Mouse (Mus musculus) forebrain, embryonic 13.5 days (tissue): ENCODE data around the gene Slc22a16. TPM values are rescaled to one million over a fixed set of nuclear protein-coding genes. Genes with fewer than 3 reads are reported as not detected.

Experiments used
- ATAC-seq: fragments of 200-750 bp; cut with Nextera tagmentation; 2 replicates; pipeline ENCODE4 v1.8.0; 2017
- H3K27ac ChIP-seq: fragments of 300-500 bp; sonication (generic); 2 replicates; pipeline ENCODE4 v1.5.1; 2015; ENCODE audit warnings: inconsistent platforms, mild to moderate bottlenecking, moderate library complexity
- H3K27me3 ChIP-seq: fragments of 300-500 bp; sonication (generic); 2 replicates; pipeline ENCODE4 v1.6.1; 2015; ENCODE audit warnings: mild to moderate bottlenecking, inconsistent platforms
- H3K36me3 ChIP-seq: fragments of 300-500 bp; sonication (generic); 2 replicates; pipeline ENCODE4 v1.6.1; 2015; ENCODE audit warnings: mild to moderate bottlenecking, inconsistent platforms; ENCODE audit not compliant: poor library complexity, severe bottlenecking
- H3K4me1 ChIP-seq: fragments of 300-500 bp; sonication (generic); 2 replicates; pipeline ENCODE4 v1.6.1; 2015; ENCODE audit warnings: inconsistent platforms
- H3K4me2 ChIP-seq: fragments of 300-500 bp; sonication (generic); 2 replicates; pipeline ENCODE4 v1.6.1; 2015; ENCODE audit warnings: inconsistent platforms, mild to moderate bottlenecking, moderate library complexity
- H3K4me3 ChIP-seq: fragments of 300-500 bp; sonication (generic); 2 replicates; pipeline ENCODE4 v1.5.1; 2015; ENCODE audit warnings: mild to moderate bottlenecking, inconsistent platforms
- H3K9ac ChIP-seq: fragments of 300-500 bp; sonication (generic); 2 replicates; pipeline ENCODE4 v1.6.1; 2015; ENCODE audit warnings: mild to moderate bottlenecking, inconsistent platforms
- H3K9me3 ChIP-seq: fragments of 300-500 bp; sonication (generic); replicated peaks from 2 replicates; pipeline ENCODE4 v1.6.1; 2016; ENCODE audit warnings: inconsistent platforms
- WGBS: fragments of 180-500 bp; shearing (Covaris S2); methylation state at CpG from one replicate; pipeline ENCODE4 v1.1.7; 2015; 5-methylcytosine and 5-hydroxymethylcytosine counted together
- polyA plus RNA-seq: library from polyadenylated mRNA; unstranded; fragments of >200 nt; fragmentation: Nextera tagmentation; extraction: Ambion mirVana; gene quantifications from 2 replicates; pipeline ENCODE4 v1.2.1, GENCODE M21; 2015

Slc22a16 gene
- polyA plus RNA-seq, 1 experiment from 2014 or later, result not detected

- ATAC-seq, result no peak
- H3K4me2 ChIP-seq, result no peak overlapping the region
- no peak overlapping the region for H3K27ac ChIP-seq
- WGBS, result 77% methylated on average over 7 of the region's 7 CpGs
- no peaks in the 10 kb centered on the region for H3K27me3 ChIP-seq
- H3K4me1 ChIP-seq, result peaks cover 13% of the 10 kb centered on the region; the same call in 1 of the 2 replicates
- H3K4me3 ChIP-seq, result no peak overlapping the region
- no peaks in the 10 kb centered on the region for H3K36me3 ChIP-seq
- no peak overlapping the region for H3K9ac ChIP-seq
- H3K9me3 ChIP-seq, result no peaks in the 10 kb centered on the region
Observed at GRCm38 (mm10) chr10:40629140-40629539, 59.0 kb downstream of the Slc22a16 start.

GRCm38 (mm10) chr10:40629656-40630311 lies 59.6 kb downstream of the Slc22a16 start, which contains the start of gene Ddo:
Ddo (plus strand) TSS chr10:40630011.
- H3K4me1 ChIP-seq, result peaks cover 13% of the 10 kb centered on the region; the same call in 1 of the 2 replicates
- no peak within 1 kb of the TSS for H3K9ac ChIP-seq
- H3K9me3 ChIP-seq, result no peaks in the 10 kb centered on the region
- WGBS, result 75% methylated on average over 8 of the region's 8 CpGs
- no peaks in the 10 kb centered on the region for H3K36me3 ChIP-seq
- H3K27me3 ChIP-seq, result no peaks in the 10 kb centered on the region
- no peak within 1 kb of the TSS for H3K4me2 ChIP-seq
- ATAC-seq, result no peak
- no peak within 1 kb of the TSS for H3K27ac ChIP-seq
- H3K4me3 ChIP-seq, result no peak within 1 kb of the TSS

GRCm38 (mm10) chr10:40630457-40630856 lies 60.3 kb downstream of the Slc22a16 start:
- H3K9ac ChIP-seq, result no peak overlapping the region
- no peak for ATAC-seq
- WGBS, result 67% methylated on average over 5 of the region's 5 CpGs

GRCm38 (mm10) chr10:40630961-40631360 lies 60.8 kb downstream of the Slc22a16 start:
- Histone ChIP-seq H3K4me3 (no peak overlapping the region), H3K9ac (no peak overlapping the region), H3K27me3 (no peaks in the 10 kb centered on the region), H3K27ac (no peak overlapping the region), H3K4me2 (no peak overlapping the region), H3K9me3 (no peaks in the 10 kb centered on the region), H3K4me1 (peaks cover 13% of the 10 kb centered on the region; the same call in 1 of the 2 replicates), H3K36me3 (no peaks in the 10 kb centered on the region)
- ATAC-seq, result no peak
- 88% methylated on average over 9 of the region's 9 CpGs for WGBS

More at GRCm38 (mm10) chr10:40630457-40630856, 60.3 kb downstream of the Slc22a16 start:
- H3K27ac ChIP-seq, result no peak overlapping the region
- H3K36me3 ChIP-seq, result no peaks in the 10 kb centered on the region
- H3K9me3 ChIP-seq, result no peaks in the 10 kb centered on the region
- H3K4me2 ChIP-seq, result no peak overlapping the region
- no peaks in the 10 kb centered on the region for H3K27me3 ChIP-seq
- no peak overlapping the region for H3K4me3 ChIP-seq
- H3K4me1 ChIP-seq, result peaks cover 13% of the 10 kb centered on the region; the same call in 1 of the 2 replicates

- 61% methylated on average over 3 of the region's 3 CpGs for WGBS
- no peaks in the 10 kb centered on the region for H3K36me3 ChIP-seq
- H3K9ac ChIP-seq, result no peak overlapping the region
- peaks cover 13% of the 10 kb centered on the region; the same call in 1 of the 2 replicates for H3K4me1 ChIP-seq
- H3K27me3 ChIP-seq, result no peaks in the 10 kb centered on the region
- H3K4me3 ChIP-seq, result no peak overlapping the region
- ATAC-seq, result no peak
- H3K4me2 ChIP-seq, result no peak overlapping the region
- no peaks in the 10 kb centered on the region for H3K9me3 ChIP-seq
- no peak overlapping the region for H3K27ac ChIP-seq
Observed at GRCm38 (mm10) chr10:40632087-40632486, 62.0 kb downstream of the Slc22a16 start.

- Histone ChIP-seq H3K9ac (no peak overlapping the region), H3K27me3 (no peaks in the 10 kb centered on the region), H3K36me3 (no peaks in the 10 kb centered on the region), H3K4me1 (peaks cover 14% of the 10 kb centered on the region), H3K9me3 (no peaks in the 10 kb centered on the region), H3K27ac (no peak overlapping the region), H3K4me2 (no peak overlapping the region), H3K4me3 (no peak overlapping the region)
- no peak for ATAC-seq
- WGBS, result 69% methylated on average over 10 of the region's 10 CpGs
Observed at GRCm38 (mm10) chr10:40637331-40637730, 67.2 kb downstream of the Slc22a16 start.

- Histone ChIP-seq H3K9ac (no peak overlapping the region; the same call in 1 of the 2 replicates), H3K4me3 (no peak overlapping the region), H3K4me1 (peaks cover 14% of the 10 kb centered on the region), H3K36me3 (no peaks in the 10 kb centered on the region), H3K27me3 (no peaks in the 10 kb centered on the region), H3K27ac (no peak overlapping the region), H3K4me2 (no peak overlapping the region), H3K9me3 (no peaks in the 10 kb centered on the region)
- ATAC-seq, result peak; percentile 65; the same call in 1 of the 2 replicates
- 25% methylated on average over 7 of the region's 7 CpGs for WGBS
Observed at GRCm38 (mm10) chr10:40638276-40638675, 68.1 kb downstream of the Slc22a16 start.

- H3K9me3 ChIP-seq, result no peaks in the 10 kb centered on the region
- WGBS, result 58% methylated on average over 26 of the region's 26 CpGs
- no peak overlapping the region for H3K4me3 ChIP-seq
- H3K36me3 ChIP-seq, result no peaks in the 10 kb centered on the region
- no peak overlapping the region for H3K4me2 ChIP-seq
- peaks cover 14% of the 10 kb centered on the region for H3K4me1 ChIP-seq
- no peaks in the 10 kb centered on the region for H3K27me3 ChIP-seq
- no peak overlapping the region for H3K9ac ChIP-seq
- 0 out of 2 replicates have a peak, but pooled peaks have one; percentile 8 for ATAC-seq
- H3K27ac ChIP-seq, result no peak overlapping the region
Observed at GRCm38 (mm10) chr10:40638823-40639819, 69.0 kb downstream of the Slc22a16 start.

GRCm38 (mm10) chr10:40640406-40640805 lies 70.3 kb downstream of the Slc22a16 start:
- H3K36me3 ChIP-seq, result no peaks in the 10 kb centered on the region
- no peak overlapping the region for H3K4me3 ChIP-seq
- no peak overlapping the region for H3K9ac ChIP-seq
- peaks cover 14% of the 10 kb centered on the region for H3K4me1 ChIP-seq
- no peak overlapping the region for H3K4me2 ChIP-seq
- H3K27me3 ChIP-seq, result no peaks in the 10 kb centered on the region
- ATAC-seq, result no peak
- no peaks in the 10 kb centered on the region for H3K9me3 ChIP-seq
- H3K27ac ChIP-seq, result no peak overlapping the region
- WGBS, result 90% methylated on average over 4 of the region's 4 CpGs

- no peak for ATAC-seq
- 0 out of 2 replicates have a peak, but pooled peaks cover 4% of the 10 kb centered on the region for H3K9me3 ChIP-seq
- H3K4me1 ChIP-seq, result peaks cover 14% of the 10 kb centered on the region
- no peak overlapping the region for H3K27ac ChIP-seq
- no peak overlapping the region for H3K4me2 ChIP-seq
- no peaks in the 10 kb centered on the region for H3K36me3 ChIP-seq
- 90% methylated on average over 7 of the region's 7 CpGs for WGBS
- no peak overlapping the region for H3K4me3 ChIP-seq
- no peak overlapping the region for H3K9ac ChIP-seq
- H3K27me3 ChIP-seq, result no peaks in the 10 kb centered on the region
Observed at GRCm38 (mm10) chr10:40641901-40642300, 71.8 kb downstream of the Slc22a16 start.

GRCm38 (mm10) chr10:40643126-40643525 lies 73.0 kb downstream of the Slc22a16 start:
- Histone ChIP-seq H3K27ac (no peak overlapping the region), H3K27me3 (no peaks in the 10 kb centered on the region), H3K4me3 (no peak overlapping the region), H3K9ac (no peak overlapping the region), H3K36me3 (no peaks in the 10 kb centered on the region), H3K4me2 (no peak overlapping the region), H3K9me3 (0 out of 2 replicates have a peak, but pooled peaks cover 4% of the 10 kb centered on the region), H3K4me1 (peaks cover 12% of the 10 kb centered on the region)
- ATAC-seq, result no peak
- WGBS, result 86% methylated on average over 5 of the region's 5 CpGs

- 0 out of 2 replicates have a peak, but pooled peaks cover 4% of the 10 kb centered on the region for H3K9me3 ChIP-seq
- H3K4me3 ChIP-seq, result no peak overlapping the region
- H3K36me3 ChIP-seq, result no peaks in the 10 kb centered on the region
- peaks cover 2% of the 10 kb centered on the region; the same call in 1 of the 2 replicates for H3K4me1 ChIP-seq
- H3K27me3 ChIP-seq, result no peaks in the 10 kb centered on the region
- no peak overlapping the region for H3K27ac ChIP-seq
- ATAC-seq, result no peak
- no peak overlapping the region for H3K9ac ChIP-seq
- WGBS, result 80% methylated on average over 9 of the region's 9 CpGs
- no peak overlapping the region for H3K4me2 ChIP-seq
Observed at GRCm38 (mm10) chr10:40644456-40644855, 74.3 kb downstream of the Slc22a16 start.
